Mouse (Mus musculus): ENCODE measurements around the gene Ppan. TPM values are rescaled to one million over a fixed set of nuclear protein-coding genes. Genes with fewer than 3 reads are reported as not detected.

Gene Ppan
- polyA plus RNA-seq (2014; fragmentation: Illumina TruSeq; extraction: RNeasy Lipid Tissue Mini Kit (QIAGEN cat#74804); ENCODE audit: insufficient read depth, low read depth, low replicate concordance): 15.0 TPM

GRCm38 (mm10) chr9:20887704-20888385 is at the start of gene Ppan:
TSS of gene Ppan (plus strand) at chr9:20888175.

GRCm38 (mm10) chr9:20868448-20869001 is 19.4 kb upstream of the Ppan start, which contains the start of gene A230050P20Rik:
TSS of gene A230050P20Rik (plus strand) at chr9:20868642.

GRCm38 (mm10) chr9:20879097-20879792 is 8.7 kb upstream of the Ppan start, which contains the start of gene Angptl6:
TSS of gene Angptl6 (minus strand) at chr9:20879727.

GRCm38 (mm10) chr9:20898511-20899073 is 10.6 kb downstream of the Ppan start, which contains the start of gene Eif3g:
TSS of gene Eif3g (minus strand) at chr9:20898623.

Other genes with a start within 250 kb of the Ppan start
- 615 TPM for gene Ubl5, start 245.3 kb upstream of the Ppan start, polyA plus RNA-seq (2014; fragmentation: Illumina TruSeq; extraction: RNeasy Lipid Tissue Mini Kit (QIAGEN cat#74804); ENCODE audit: insufficient read depth, low read depth, low replicate concordance)
- gene Fbxl12, start 243.4 kb upstream of the Ppan start, polyA plus RNA-seq (2014; fragmentation: Illumina TruSeq; extraction: RNeasy Lipid Tissue Mini Kit (QIAGEN cat#74804); ENCODE audit: insufficient read depth, low read depth, low replicate concordance): 13.3 TPM
- 15.8 TPM for gene Pin1, start 236.1 kb upstream of the Ppan start, polyA plus RNA-seq (2014; fragmentation: Illumina TruSeq; extraction: RNeasy Lipid Tissue Mini Kit (QIAGEN cat#74804); ENCODE audit: insufficient read depth, low read depth, low replicate concordance)
- gene Olfm2, start 141.8 kb upstream of the Ppan start, polyA plus RNA-seq (2014; fragmentation: Illumina TruSeq; extraction: RNeasy Lipid Tissue Mini Kit (QIAGEN cat#74804); ENCODE audit: insufficient read depth, low read depth, low replicate concordance): 4.6 TPM
- 1.3 TPM for gene Col5a3, start 73.1 kb upstream of the Ppan start, polyA plus RNA-seq (2014; fragmentation: Illumina TruSeq; extraction: RNeasy Lipid Tissue Mini Kit (QIAGEN cat#74804); ENCODE audit: insufficient read depth, low read depth, low replicate concordance)
- gene Rdh8, start 69.7 kb upstream of the Ppan start, polyA plus RNA-seq (2014; fragmentation: Illumina TruSeq; extraction: RNeasy Lipid Tissue Mini Kit (QIAGEN cat#74804); ENCODE audit: insufficient read depth, low read depth, low replicate concordance): not detected
- 17.4 TPM for gene A230050P20Rik, start 19.5 kb upstream of the Ppan start, polyA plus RNA-seq (2014; fragmentation: Illumina TruSeq; extraction: RNeasy Lipid Tissue Mini Kit (QIAGEN cat#74804); ENCODE audit: insufficient read depth, low read depth, low replicate concordance)
- 2.2 TPM for gene Angptl6, start 8.4 kb upstream of the Ppan start, polyA plus RNA-seq (2014; fragmentation: Illumina TruSeq; extraction: RNeasy Lipid Tissue Mini Kit (QIAGEN cat#74804); ENCODE audit: insufficient read depth, low read depth, low replicate concordance)
- 123 TPM for gene Eif3g, start 10.4 kb downstream of the Ppan start, polyA plus RNA-seq (2014; fragmentation: Illumina TruSeq; extraction: RNeasy Lipid Tissue Mini Kit (QIAGEN cat#74804); ENCODE audit: insufficient read depth, low read depth, low replicate concordance)
- 8.6 TPM for gene Dnmt1, start 71.7 kb downstream of the Ppan start, polyA plus RNA-seq (2014; fragmentation: Illumina TruSeq; extraction: RNeasy Lipid Tissue Mini Kit (QIAGEN cat#74804); ENCODE audit: insufficient read depth, low read depth, low replicate concordance)
- 8.2 TPM for gene S1pr2, start 88.6 kb downstream of the Ppan start, polyA plus RNA-seq (2014; fragmentation: Illumina TruSeq; extraction: RNeasy Lipid Tissue Mini Kit (QIAGEN cat#74804); ENCODE audit: insufficient read depth, low read depth, low replicate concordance)
- 54.9 TPM for gene Mrpl4, start 114.6 kb downstream of the Ppan start, polyA plus RNA-seq (2014; fragmentation: Illumina TruSeq; extraction: RNeasy Lipid Tissue Mini Kit (QIAGEN cat#74804); ENCODE audit: insufficient read depth, low read depth, low replicate concordance)
- gene Icam1, start 127.8 kb downstream of the Ppan start, polyA plus RNA-seq (2014; fragmentation: Illumina TruSeq; extraction: RNeasy Lipid Tissue Mini Kit (QIAGEN cat#74804); ENCODE audit: insufficient read depth, low read depth, low replicate concordance): 159 TPM
- gene Icam4, start 141.2 kb downstream of the Ppan start, polyA plus RNA-seq (2014; fragmentation: Illumina TruSeq; extraction: RNeasy Lipid Tissue Mini Kit (QIAGEN cat#74804); ENCODE audit: insufficient read depth, low read depth, low replicate concordance): 1.6 TPM
- gene Icam5, start 143.9 kb downstream of the Ppan start, polyA plus RNA-seq (2014; fragmentation: Illumina TruSeq; extraction: RNeasy Lipid Tissue Mini Kit (QIAGEN cat#74804); ENCODE audit: insufficient read depth, low read depth, low replicate concordance): 0.12 TPM
- not detected for gene Zglp1, start 178.9 kb downstream of the Ppan start, polyA plus RNA-seq (2014; fragmentation: Illumina TruSeq; extraction: RNeasy Lipid Tissue Mini Kit (QIAGEN cat#74804); ENCODE audit: insufficient read depth, low read depth, low replicate concordance)
- 0.21 TPM for gene Gm49373, start 184.9 kb downstream of the Ppan start, polyA plus RNA-seq (2014; fragmentation: Illumina TruSeq; extraction: RNeasy Lipid Tissue Mini Kit (QIAGEN cat#74804); ENCODE audit: insufficient read depth, low read depth, low replicate concordance)
- gene Fdx1l, start 185.4 kb downstream of the Ppan start, polyA plus RNA-seq (2014; fragmentation: Illumina TruSeq; extraction: RNeasy Lipid Tissue Mini Kit (QIAGEN cat#74804); ENCODE audit: insufficient read depth, low read depth, low replicate concordance): 40.1 TPM
- gene Gm38431, start 203.8 kb downstream of the Ppan start, polyA plus RNA-seq (2014; fragmentation: Illumina TruSeq; extraction: RNeasy Lipid Tissue Mini Kit (QIAGEN cat#74804); ENCODE audit: insufficient read depth, low read depth, low replicate concordance): 0.10 TPM
- 17.8 TPM for gene Raver1, start 203.8 kb downstream of the Ppan start, polyA plus RNA-seq (2014; fragmentation: Illumina TruSeq; extraction: RNeasy Lipid Tissue Mini Kit (QIAGEN cat#74804); ENCODE audit: insufficient read depth, low read depth, low replicate concordance)
- gene Tyk2, start 243.1 kb downstream of the Ppan start, polyA plus RNA-seq (2014; fragmentation: Illumina TruSeq; extraction: RNeasy Lipid Tissue Mini Kit (QIAGEN cat#74804); ENCODE audit: insufficient read depth, low read depth, low replicate concordance): 9.4 TPM

Data from lung, adult 10 weeks (tissue).